Mouse (Mus musculus): ENCODE measurements around the gene Ankrd50. TPM values are rescaled to one million over a fixed set of nuclear protein-coding genes. Genes with fewer than 3 reads are reported as not detected.

Ankrd50 gene
- total RNA-seq, 2 experiments from 2014 or later: 38.7 to 43.6 TPM

DNA sequence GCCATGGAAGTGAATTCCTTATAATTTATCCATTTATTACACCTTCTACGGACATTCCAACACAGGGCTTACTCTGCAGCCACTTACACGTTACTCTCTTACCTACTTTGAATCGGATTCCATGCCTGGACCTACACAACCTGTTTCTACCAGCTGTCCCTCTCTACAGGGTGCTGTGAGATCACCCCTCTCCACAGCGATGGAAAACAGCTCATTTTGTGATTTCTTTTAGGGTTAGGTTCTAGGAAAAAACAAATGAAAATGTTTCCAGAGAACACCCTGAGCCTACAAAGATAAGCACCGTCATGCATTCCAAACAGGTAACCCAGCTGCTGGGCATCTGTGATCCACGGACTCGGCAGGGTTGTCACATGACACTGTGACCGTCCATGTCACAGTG, 16.5 kb downstream of the Ankrd50 start:
- DNase-seq (ENCODE audit: low spot score): no peak
- intact Hi-C loops (cut with DNase I): no loop called here

DNA sequence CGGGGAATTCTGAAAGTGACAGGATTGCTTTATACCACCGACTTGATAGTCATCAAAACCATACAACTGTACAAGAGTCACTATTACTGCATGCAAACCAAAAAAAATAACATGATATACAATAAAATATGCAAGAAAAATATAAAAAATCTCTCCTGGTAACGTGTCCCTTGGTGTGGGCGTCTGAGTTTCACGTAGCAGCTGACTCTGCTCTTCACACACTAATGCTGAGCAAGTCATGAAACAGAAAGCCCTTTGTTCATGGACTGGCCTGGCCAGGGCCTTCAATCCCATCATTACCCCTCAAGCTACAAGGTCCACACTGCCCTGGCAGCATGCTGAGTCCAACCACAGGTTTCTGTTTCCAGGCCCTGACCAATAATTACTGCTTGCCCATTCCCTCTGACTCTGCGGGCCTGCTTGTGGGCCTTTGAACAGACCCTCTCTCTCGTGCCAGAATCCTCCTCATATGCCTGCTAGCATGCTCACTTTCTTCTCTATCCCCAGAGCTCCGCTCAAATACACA, 17.7 kb downstream of the Ankrd50 start:
- DNase-seq (ENCODE audit: low spot score): no peak
- intact Hi-C loops (cut with DNase I): no loop called here

DNA sequence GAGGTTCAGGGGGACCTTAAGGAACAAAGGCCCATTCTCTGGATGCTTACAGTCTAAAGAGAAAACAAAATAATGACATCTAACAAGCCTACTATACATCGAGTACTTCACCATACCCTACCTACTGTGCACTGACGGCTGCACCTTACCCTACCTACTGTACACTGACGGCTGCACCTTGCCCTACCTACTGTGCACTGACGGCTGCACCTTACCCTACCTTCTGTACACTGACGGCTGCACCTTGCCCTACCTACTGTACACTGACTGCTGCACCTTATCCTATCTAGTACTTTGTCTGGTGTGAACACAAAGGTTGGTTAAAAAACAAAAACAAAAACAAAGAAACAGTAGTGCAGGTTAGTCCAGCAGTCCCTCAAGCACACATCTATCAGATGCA, 18.5 kb downstream of the Ankrd50 start:
- intact Hi-C loops (cut with DNase I): no loop called here
- no peak for DNase-seq (ENCODE audit: low spot score)

DNA sequence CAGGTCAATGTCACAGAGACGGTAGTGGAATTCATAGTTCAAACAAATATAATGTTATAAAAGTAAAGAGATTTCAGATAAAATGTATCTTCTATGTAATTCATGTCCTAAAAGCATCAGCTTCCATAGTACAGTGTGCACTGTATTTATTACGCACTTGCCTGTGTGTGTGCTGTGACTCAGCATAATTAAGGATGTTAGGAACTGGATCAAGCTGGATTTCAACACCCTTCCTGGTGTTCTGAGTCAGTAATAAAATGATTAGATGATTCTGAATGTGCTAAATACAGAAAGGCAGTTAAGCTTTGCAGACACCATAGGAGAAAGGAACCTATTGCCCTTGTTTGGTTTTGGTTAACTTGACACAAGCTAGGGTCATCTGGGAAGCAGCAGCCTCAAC, 21.5 kb downstream of the Ankrd50 start:
- no peak for DNase-seq (ENCODE audit: low spot score)
- intact Hi-C loops (cut with DNase I): no loop called here

DNA sequence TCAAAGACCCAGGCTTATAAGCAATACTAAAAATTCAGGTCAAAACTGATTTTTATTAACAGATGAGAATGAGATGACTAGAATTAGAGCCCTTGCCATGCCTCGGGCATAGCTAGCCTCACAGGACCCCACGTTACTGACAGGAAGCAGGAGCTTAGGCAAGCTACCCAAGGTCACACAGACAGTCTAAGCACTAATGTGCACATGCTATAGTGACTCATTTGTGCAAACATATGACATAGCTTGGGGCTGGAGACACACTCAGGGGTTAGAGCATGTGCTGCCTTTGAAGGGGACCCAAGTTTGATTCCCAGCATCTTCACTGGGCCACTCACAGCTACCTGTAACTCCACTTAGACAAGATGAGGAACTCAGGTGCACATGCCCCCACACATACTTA, 22.9 kb downstream of the Ankrd50 start:
- intact Hi-C loops (cut with DNase I): no loop called here
- DNase-seq (ENCODE audit: low spot score): no peak

DNA sequence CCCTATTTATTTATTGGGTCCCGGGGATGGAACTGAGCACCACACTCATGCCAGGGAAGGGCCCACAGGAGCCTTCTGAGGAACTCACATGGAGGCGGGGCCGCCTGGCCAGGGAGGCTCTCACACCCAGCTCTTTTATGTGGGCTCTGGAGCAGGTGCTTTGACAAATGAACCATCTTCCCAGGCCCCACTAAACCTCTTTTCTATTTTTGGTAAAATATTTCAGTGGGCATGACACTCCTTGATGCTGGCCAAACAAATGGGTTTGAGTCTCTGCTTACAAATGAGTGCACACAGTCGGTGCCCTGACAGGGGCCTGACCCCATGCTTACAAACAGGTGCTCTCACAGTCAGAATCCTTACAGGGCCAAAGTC, 24.4 kb downstream of the Ankrd50 start:
- intact Hi-C loops (cut with DNase I): no loop called here
- no peak for DNase-seq (ENCODE audit: low spot score)

DNA sequence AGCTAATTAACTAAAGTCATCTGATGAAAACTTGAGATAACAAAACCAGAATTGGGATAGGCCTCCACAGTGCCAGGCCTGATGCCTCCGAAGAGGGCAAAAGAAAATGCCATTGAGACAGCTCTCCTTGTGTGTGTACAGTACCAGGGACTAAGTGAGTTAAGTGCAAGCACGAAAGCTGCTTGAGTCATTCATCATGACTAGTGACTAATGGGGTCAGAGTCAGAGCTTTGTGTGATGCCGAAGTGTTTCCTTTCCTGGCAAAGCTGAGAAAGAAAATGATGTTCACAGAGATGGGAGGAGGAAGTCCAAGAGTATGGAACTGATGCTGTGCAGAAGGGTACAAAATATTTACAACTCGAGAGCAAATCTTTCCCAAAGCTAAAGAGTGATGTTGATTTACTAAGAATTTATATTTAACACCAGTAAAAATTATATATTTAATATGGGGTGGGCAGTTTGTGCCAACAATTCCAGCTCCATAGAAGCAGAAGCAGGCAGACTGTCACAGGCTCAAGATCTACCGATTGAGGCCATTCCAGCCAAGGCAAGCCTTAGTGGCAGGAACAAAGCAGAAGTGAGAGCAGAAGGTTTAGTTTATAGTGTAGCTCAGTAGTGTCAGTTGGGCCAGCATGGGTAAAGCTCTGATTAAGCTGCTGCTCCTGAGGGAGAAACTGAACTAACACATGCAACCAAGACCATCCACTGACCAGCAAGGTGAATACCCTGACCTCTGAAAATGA, 25.0 kb downstream of the Ankrd50 start:
- no peak for DNase-seq (ENCODE audit: low spot score)
- intact Hi-C loops (cut with DNase I): no loop called here

DNA sequence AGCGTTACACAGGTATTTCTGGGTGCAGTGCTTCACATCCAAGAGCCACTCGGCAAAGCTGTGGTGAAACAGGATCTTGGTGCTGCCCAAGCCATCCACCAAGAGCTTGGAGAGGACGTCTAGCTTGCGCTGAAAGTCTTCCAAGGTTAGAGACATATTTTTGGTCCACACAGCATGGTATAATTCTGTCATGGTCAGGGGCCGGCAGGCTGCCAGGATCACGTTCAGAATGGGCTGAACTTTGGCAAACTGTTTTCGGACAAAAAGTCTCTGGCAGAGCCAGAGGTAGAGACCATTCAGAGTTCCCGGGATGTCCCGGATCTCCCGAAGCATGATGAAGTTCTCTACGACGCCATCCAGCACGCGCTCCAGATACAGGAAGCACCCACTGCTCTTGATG, 27.6 kb downstream of the Ankrd50 start:
- intact Hi-C loops (cut with DNase I): no loop called here
- no peak for DNase-seq (ENCODE audit: low spot score)

DNA sequence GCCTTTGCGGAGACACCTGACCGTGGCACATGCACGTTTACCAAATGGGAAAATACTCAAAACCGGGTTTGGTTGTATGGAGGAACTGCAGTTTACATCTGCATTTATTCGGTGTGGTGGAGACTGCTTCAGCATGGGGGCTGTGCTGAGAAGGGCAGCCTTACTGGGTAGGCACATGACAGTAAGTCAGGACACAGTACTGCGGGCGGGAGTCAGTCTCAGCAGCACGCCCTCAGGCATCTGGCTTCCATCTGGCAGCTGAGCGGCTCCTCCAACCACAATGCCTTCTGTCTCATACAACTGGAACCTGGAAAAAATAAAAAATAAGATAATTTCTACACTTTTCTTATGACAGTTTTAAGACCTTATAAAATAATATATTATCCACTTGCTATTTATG, 32.4 kb downstream of the Ankrd50 start:
- no peak for DNase-seq (ENCODE audit: low spot score)
- intact Hi-C loops (cut with DNase I): no loop called here

DNA sequence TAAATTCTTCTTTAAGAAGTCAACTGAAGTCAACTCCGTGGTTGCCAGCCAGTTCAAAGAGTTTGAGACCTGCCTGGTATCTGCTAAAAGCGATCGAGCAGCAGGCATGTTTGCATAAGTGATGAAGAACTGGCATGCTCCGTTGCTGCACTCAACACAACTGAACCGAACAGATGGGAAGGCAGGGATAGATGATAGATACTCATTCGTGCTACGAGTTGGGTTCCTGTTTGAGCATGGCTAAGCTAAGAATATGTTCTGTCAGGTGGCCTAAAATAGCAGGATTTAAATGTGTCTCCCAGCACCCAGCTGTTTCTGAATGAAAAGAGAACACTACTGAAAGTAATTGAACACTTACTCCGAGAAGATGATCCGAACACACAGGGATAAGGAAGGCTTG, 38.1 kb downstream of the Ankrd50 start:
- intact Hi-C loops (cut with DNase I): no loop called here
- no peak for DNase-seq (ENCODE audit: low spot score)

DNA sequence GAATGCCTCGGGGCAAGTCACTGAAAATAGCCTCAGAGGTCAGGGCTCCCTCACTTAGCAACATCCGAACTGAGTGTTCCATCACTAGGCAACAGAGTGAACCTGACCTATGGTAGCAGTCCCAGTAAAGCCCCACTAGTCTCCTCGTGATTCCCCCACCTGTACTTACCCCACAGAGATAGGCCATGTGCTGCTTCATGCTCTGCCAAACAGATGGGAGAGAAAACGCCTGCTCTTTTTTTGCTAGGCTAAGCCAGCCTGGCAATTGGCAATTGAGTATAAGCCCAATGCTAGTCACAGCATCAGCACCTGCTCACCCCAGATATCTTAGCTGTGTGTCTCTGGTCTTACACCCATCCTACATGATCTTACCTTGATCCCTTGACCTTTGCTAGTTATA, 40.8 kb downstream of the Ankrd50 start:
- DNase-seq (ENCODE audit: low spot score): no peak

DNA sequence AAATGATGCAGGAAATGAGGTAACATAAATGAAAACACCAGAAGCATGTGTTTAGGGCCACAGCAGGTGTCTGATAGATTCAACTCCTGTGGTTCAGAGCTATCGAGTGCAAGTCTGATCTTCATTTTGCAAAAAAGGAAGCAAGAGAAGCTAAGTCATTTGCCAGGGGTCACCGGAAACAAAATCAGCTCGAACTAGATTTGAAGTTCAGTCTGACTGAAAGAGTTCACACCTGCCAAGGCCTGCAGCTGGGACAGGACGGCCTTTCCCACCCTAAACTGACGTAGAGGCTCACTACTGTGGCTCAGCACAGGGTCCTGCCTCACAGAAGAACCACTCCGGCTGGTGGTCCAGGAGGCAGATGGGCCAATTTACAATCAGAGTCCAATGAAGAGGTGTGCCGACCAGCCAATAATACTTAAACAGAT, 44.1 kb downstream of the Ankrd50 start:
- DNase-seq (ENCODE audit: low spot score): no peak
- intact Hi-C loops (cut with DNase I): no loop called here

More for the DNA sequence above, 40.8 kb downstream of the Ankrd50 start:
- intact Hi-C loops (cut with DNase I): no loop called here

DNA sequence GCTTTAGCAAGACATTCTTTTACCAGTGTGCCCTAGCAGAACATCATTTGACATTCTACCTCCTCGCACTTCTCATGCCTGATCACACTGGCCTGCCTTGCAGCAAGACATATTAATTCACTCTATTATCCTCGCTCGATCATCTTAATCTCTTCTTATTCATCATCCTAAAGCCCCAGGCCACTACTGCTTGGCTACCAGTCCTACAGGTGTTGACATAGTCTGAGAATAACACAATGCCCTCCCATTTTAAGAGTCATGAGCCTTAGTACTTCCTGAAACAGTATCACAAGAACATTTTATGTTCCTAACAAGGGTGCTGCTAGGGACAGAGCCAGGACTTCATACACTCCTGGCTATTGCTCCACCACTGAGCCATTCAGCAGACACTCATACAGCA, 48.0 kb downstream of the Ankrd50 start:
- DNase-seq (ENCODE audit: low spot score): no peak
- intact Hi-C loops (cut with DNase I): no loop called here

DNA sequence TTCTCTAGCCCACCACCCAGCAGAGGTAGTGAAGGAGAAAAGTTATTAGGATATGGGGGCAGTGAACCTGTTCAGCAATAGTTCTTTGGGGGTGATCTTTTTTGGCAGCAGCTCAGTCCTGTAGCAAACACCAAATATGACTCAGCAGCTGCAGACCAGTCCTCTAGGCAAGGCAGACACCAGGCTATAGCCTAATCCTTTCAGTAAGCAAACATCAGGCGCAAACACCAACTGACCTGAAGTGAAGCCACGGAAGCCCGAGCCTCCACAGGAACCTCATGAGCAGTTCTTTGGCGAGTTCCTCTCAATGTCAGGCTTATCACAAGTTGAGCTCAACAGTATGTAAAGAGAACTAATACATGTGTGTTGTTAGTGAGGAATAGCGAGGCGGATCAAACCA, 48.8 kb downstream of the Ankrd50 start:
- DNase-seq (ENCODE audit: low spot score): no peak
- intact Hi-C loops (cut with DNase I): no loop called here

DNA sequence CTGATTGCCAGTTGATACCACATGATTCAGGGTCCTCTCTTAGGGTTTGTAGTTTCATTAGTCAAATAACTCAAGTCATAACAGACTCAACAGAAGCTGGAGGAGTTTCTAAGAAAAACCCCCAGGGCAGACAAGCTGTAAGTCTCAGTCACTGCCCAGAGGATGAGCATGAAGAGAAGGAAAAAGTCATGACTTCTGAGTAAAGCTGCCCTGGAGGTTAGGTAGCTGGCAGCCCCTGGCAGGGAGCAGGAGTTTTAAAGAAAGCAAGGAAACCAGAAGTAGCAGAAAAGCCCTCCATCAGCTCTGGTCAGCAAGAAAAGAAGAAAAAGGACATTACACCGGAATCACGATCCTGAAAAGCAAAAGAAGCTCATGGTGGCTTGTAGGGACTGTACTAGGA, 50.2 kb downstream of the Ankrd50 start:
- intact Hi-C loops (cut with DNase I): no loop called here
- no peak for DNase-seq (ENCODE audit: low spot score)

DNA sequence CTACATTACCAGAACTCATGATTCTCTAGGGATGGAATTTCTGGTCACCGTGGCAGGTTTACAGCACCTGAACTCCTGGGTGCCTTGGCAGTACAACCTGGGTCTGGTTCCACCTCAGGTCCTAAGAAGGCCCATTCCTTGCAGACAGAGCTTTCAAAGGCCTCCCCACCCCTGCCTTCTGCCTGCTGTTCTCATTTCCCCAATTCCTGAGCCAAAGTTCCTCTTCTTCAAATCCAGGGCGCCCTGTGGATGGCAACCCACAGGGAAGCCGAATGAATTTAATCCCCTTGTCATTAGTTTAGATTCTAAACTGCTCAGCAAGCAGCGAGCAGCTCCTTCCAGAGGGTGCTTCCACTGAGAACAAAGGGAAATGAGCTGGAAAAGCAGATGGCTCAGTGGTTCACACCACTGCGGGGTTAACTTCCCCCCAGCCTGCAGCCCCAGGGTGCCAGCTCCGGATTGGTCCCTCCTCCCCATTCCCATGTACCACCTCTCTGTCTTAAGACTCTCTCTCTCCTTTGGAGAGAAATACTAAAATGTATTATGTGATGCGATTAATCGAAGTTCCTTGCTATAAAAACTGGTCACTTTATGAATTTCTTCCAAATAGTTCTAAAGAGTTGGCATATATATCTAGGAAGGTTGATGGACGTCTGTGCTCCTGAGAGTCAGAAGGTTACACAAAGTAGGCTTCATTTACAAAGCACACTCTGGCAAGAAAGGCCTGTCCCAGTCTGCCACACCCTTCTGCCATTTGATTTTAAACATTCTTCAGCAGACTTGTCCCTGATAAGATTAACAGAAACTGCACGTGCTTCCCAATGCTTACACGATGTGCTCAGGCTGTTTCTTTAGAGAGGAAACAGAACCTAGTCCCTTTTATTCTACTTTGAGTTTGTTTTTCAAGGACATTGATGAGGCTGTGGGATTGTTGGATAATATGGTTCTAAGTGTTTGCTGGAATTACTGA, 50.9 kb downstream of the Ankrd50 start:
- no peak for DNase-seq (ENCODE audit: low spot score)
- intact Hi-C loops (cut with DNase I): no loop called here

DNA sequence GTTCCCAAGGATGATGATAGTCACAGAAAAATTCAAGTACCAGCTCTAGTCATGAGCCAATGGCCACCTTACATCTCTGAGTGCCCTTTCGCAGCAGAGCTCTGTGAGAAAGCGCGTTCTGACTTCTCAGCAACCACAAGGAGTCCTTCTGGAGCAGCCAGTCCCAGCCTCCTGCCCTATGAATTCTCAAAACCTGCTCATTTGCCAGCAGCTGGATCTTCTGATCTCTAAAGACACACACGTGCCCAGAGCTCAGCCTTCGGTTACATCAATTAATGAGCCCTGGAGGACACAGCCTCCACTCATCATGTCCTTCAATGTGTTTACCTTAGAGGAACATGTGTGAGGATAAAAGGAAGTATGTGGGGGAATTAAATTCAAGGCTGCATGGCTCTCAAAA, 53.2 kb downstream of the Ankrd50 start:
- DNase-seq (ENCODE audit: low spot score): no peak
- intact Hi-C loops (cut with DNase I): no loop called here

DNA sequence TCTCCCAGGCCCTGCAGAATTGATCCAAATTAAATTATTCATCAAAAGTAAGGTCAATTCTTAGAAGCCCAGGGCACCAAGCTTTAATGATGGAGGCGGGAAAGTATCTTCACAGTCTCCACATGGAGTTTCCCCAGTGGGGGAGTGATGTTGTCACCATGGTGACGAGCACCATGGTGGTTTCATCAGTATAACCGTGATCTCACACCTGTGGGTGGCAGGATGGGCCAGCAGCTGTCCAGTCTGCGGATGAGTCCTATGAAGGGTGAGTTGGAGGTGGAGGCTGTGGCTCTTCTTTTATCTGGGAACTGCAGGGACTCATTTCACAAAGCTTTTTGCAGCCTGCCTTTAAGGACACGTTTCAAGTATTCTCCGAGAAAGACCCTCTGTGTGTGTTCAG, 53.6 kb downstream of the Ankrd50 start:
- DNase-seq (ENCODE audit: low spot score): no peak
- intact Hi-C loops (cut with DNase I): no loop called here

DNA sequence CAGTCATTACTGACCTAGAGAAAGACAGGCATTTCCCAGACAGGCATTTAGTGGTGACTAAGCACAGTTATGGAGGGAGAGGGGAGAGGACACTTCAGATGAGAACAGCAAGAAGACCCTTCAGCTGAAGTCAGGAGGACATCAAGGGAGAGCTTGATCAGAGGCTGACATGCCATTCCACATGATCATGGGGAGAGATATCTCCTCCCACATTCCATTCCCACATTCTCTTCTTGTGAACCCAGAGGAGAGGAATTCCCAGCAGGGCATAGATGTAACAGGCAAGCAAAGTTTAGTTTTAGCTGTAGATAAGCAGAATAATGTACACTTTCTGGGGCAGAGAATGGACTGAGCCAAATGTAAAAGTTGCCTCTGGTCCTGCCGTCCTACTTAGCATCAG, 57.4 kb downstream of the Ankrd50 start:
- intact Hi-C loops (cut with DNase I): no loop called here
- DNase-seq (ENCODE audit: low spot score): no peak

DNA sequence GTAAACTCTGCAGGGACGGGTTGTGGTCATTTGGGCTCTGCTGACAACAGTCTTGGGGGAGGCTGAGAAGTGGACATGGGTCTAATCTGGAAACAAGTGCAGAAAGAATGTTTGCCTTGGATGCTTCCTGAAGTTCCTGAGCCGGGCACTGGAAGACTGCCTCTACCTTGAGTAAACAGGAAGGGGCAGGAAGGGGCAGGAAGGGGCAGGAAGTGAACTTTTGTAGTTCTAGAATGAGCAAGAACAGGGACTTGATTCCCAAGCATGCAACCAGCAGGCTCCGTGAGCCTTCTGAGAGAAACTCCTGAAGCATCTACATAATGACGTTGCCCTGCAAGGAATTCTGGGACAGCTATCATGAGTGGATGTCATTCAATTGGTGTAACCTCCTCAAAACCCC, 60.7 kb downstream of the Ankrd50 start:
- no peak for DNase-seq (ENCODE audit: low spot score)
- intact Hi-C loops (cut with DNase I): no loop called here

DNA sequence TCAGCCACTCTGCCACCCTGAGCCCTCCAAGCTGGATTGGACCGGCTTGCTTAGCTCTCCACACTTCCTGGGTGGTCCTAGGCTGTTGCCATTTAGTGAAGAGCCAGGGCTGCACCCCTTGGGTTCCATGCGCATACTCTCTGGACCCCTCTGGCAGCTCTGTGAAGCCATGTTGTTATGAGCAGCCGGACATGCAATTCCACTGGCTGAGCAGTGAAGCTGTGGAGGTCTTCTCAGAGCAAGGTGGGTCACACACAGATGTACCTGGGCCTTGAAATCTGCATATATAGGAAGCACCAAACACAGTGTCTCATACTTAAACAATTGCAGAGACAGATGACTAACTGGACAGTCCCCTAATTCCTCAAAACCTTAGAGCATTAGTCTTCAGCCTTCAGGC, 64.7 kb downstream of the Ankrd50 start:
- intact Hi-C loops (cut with DNase I): no loop called here
- no peak for DNase-seq (ENCODE audit: low spot score)
